Mouse (Mus musculus): ENCODE results near the gene Mvp. TPM values are rescaled to one million over a fixed set of nuclear protein-coding genes. Genes with fewer than 3 reads are reported as not detected.
A peak's percentile ranks its signal among the peaks of the same experiment; 100 is the strongest.

Mvp gene
- polyA plus RNA-seq, 1 experiment from 2014 or later: 10.9 TPM

- Histone ChIP-seq H3K4me1 (ENCODE audit: insufficient read depth) (0 out of 2 replicates have a peak, but pooled peaks cover 4% of the 10 kb centered on the region), H3K36me3 (replicated peaks; ENCODE audit: insufficient read depth, low read length) (no peaks in the 10 kb centered on the region), H3K27me3 (ENCODE audit: insufficient read depth, low read length) (no peaks in the 10 kb centered on the region), H3K9ac (replicated peaks) (no peak overlapping the region), H3K27ac (ENCODE audit: low read depth) (no peak overlapping the region), H3K9me3 (ENCODE audit: low read length) (no peaks in the 10 kb centered on the region), H3K4me2 (ENCODE audit: low read depth, low read length) (0 out of 2 replicates have a peak overlapping the region, but pooled peaks have one; percentile 14), H3K4me3 (ENCODE audit: low read depth, low read length) (no peak overlapping the region)
- TF ChIP-seq EP300 (IDR thresholded peaks at IDR 0.05; ENCODE audit: low read depth): no peak
- peak; percentile 75 for TF ChIP-seq CTCF (IDR thresholded peaks at IDR 0.05; ENCODE audit: low read depth)
- ATAC-seq (peak; percentile 59; the same call in 1 of the 2 replicates), DNase-seq (peak; percentile 67)
- 31% methylated on average over 19 of the region's 19 CpGs for WGBS (ENCODE audit: insufficient replicate concordance)
Observed at GRCm38 (mm10) chr7:126963548-126964286, 50.7 kb downstream of the Mvp start.

- TF ChIP-seq CTCF (IDR thresholded peaks at IDR 0.05; ENCODE audit: low read depth) (no peak), EP300 (IDR thresholded peaks at IDR 0.05; ENCODE audit: low read depth) (no peak)
- no peak overlapping the region for H3K4me3 ChIP-seq (ENCODE audit: low read depth, low read length)
- H3K4me2 ChIP-seq (ENCODE audit: low read depth, low read length): no peak overlapping the region
- H3K27ac ChIP-seq (ENCODE audit: low read depth): no peak overlapping the region
- no peaks in the 10 kb centered on the region for H3K9me3 ChIP-seq (ENCODE audit: low read length)
- H3K27me3 ChIP-seq (ENCODE audit: insufficient read depth, low read length): no peaks in the 10 kb centered on the region
- H3K9ac ChIP-seq (replicated peaks): no peak overlapping the region
- 0 out of 2 replicates have a peak, but pooled peaks cover 4% of the 10 kb centered on the region for H3K4me1 ChIP-seq (ENCODE audit: insufficient read depth)
- WGBS (ENCODE audit: insufficient replicate concordance): 79% methylated on average over 4 of the region's 4 CpGs
- ATAC-seq: no peak
- no peaks in the 10 kb centered on the region for H3K36me3 ChIP-seq (replicated peaks; ENCODE audit: insufficient read depth, low read length)
- no peak for DNase-seq
Observed at GRCm38 (mm10) chr7:126961965-126962364, 52.5 kb downstream of the Mvp start.

- DNase-seq (no peak), ATAC-seq (no peak)
- 87% methylated on average over 5 of the region's 5 CpGs for WGBS (ENCODE audit: insufficient replicate concordance)
- H3K27ac ChIP-seq (ENCODE audit: low read depth): no peak overlapping the region
- H3K9me3 ChIP-seq (ENCODE audit: low read length): no peaks in the 10 kb centered on the region
- TF ChIP-seq EP300 (IDR thresholded peaks at IDR 0.05; ENCODE audit: low read depth) (no peak), CTCF (IDR thresholded peaks at IDR 0.05; ENCODE audit: low read depth) (no peak)
- H3K9ac ChIP-seq (replicated peaks): no peak overlapping the region
- 0 out of 2 replicates have a peak, but pooled peaks cover 4% of the 10 kb centered on the region for H3K4me1 ChIP-seq (ENCODE audit: insufficient read depth)
- H3K27me3 ChIP-seq (ENCODE audit: insufficient read depth, low read length): no peaks in the 10 kb centered on the region
- no peak overlapping the region for H3K4me3 ChIP-seq (ENCODE audit: low read depth, low read length)
- no peaks in the 10 kb centered on the region for H3K36me3 ChIP-seq (replicated peaks; ENCODE audit: insufficient read depth, low read length)
- no peak overlapping the region for H3K4me2 ChIP-seq (ENCODE audit: low read depth, low read length)
Observed at GRCm38 (mm10) chr7:126961095-126961494, 53.3 kb downstream of the Mvp start.

GRCm38 (mm10) chr7:126959780-126960179 lies 54.6 kb downstream of the Mvp start:
- H3K4me1 ChIP-seq (ENCODE audit: insufficient read depth): 0 out of 2 replicates have a peak, but pooled peaks cover 4% of the 10 kb centered on the region
- H3K27me3 ChIP-seq (ENCODE audit: insufficient read depth, low read length): no peaks in the 10 kb centered on the region
- ATAC-seq: no peak
- H3K4me2 ChIP-seq (ENCODE audit: low read depth, low read length): no peak overlapping the region
- no peak overlapping the region for H3K9ac ChIP-seq (replicated peaks)
- TF ChIP-seq CTCF (IDR thresholded peaks at IDR 0.05; ENCODE audit: low read depth) (no peak), EP300 (IDR thresholded peaks at IDR 0.05; ENCODE audit: low read depth) (no peak)
- no peak overlapping the region for H3K27ac ChIP-seq (ENCODE audit: low read depth)
- H3K9me3 ChIP-seq (ENCODE audit: low read length): no peaks in the 10 kb centered on the region
- DNase-seq: no peak
- WGBS (ENCODE audit: insufficient replicate concordance): 45% methylated on average over 9 of the region's 9 CpGs
- no peak overlapping the region for H3K4me3 ChIP-seq (ENCODE audit: low read depth, low read length)
- H3K36me3 ChIP-seq (replicated peaks; ENCODE audit: insufficient read depth, low read length): no peaks in the 10 kb centered on the region

- WGBS (ENCODE audit: insufficient replicate concordance): 24% methylated on average over 3 of the region's 3 CpGs
- TF ChIP-seq EP300 (IDR thresholded peaks at IDR 0.05; ENCODE audit: low read depth) (no peak), CTCF (IDR thresholded peaks at IDR 0.05; ENCODE audit: low read depth) (no peak)
- no peak for DNase-seq
- peaks cover 7% of the 10 kb centered on the region for H3K4me1 ChIP-seq (ENCODE audit: insufficient read depth)
- H3K4me2 ChIP-seq (ENCODE audit: low read depth, low read length): no peak overlapping the region
- no peak overlapping the region for H3K27ac ChIP-seq (ENCODE audit: low read depth)
- no peak overlapping the region for H3K4me3 ChIP-seq (ENCODE audit: low read depth, low read length)
- no peaks in the 10 kb centered on the region for H3K9me3 ChIP-seq (ENCODE audit: low read length)
- H3K27me3 ChIP-seq (ENCODE audit: insufficient read depth, low read length): peaks cover 23% of the 10 kb centered on the region
- no peaks in the 10 kb centered on the region for H3K36me3 ChIP-seq (replicated peaks; ENCODE audit: insufficient read depth, low read length)
- no peak overlapping the region for H3K9ac ChIP-seq (replicated peaks)
- ATAC-seq: no peak
Observed at GRCm38 (mm10) chr7:126955125-126955524, 59.3 kb downstream of the Mvp start.

- DNase-seq (no peak), ATAC-seq (no peak)
- TF ChIP-seq CTCF (IDR thresholded peaks at IDR 0.05; ENCODE audit: low read depth) (no peak), EP300 (IDR thresholded peaks at IDR 0.05; ENCODE audit: low read depth) (no peak)
- Histone ChIP-seq H3K4me1 (ENCODE audit: insufficient read depth) (peaks cover 16% of the 10 kb centered on the region), H3K4me3 (ENCODE audit: low read depth, low read length) (no peak overlapping the region), H3K27me3 (ENCODE audit: insufficient read depth, low read length) (peaks cover 31% of the 10 kb centered on the region), H3K27ac (ENCODE audit: low read depth) (no peak overlapping the region), H3K4me2 (ENCODE audit: low read depth, low read length) (no peak overlapping the region), H3K9ac (replicated peaks) (no peak overlapping the region), H3K36me3 (replicated peaks; ENCODE audit: insufficient read depth, low read length) (no peaks in the 10 kb centered on the region), H3K9me3 (ENCODE audit: low read length) (no peaks in the 10 kb centered on the region)
- WGBS (ENCODE audit: insufficient replicate concordance): 3% methylated on average over 7 of the region's 8 CpGs
Observed at GRCm38 (mm10) chr7:126952646-126953045, 61.8 kb downstream of the Mvp start.
